Mouse (Mus musculus) urinary bladder, postnatal 10 days (tissue): ENCODE measurements around the gene Pbx2.
A peak's percentile ranks its signal among the peaks of the same experiment; 100 is the strongest.

Experiments used
- DNase-seq: peaks from one replicate; pipeline ENCODE4 v3.0.0; 2022; ENCODE audit warnings: low spot score

Pbx2 gene

GRCm38 (mm10) chr17:34629796-34630603, 38.9 kb downstream of the Pbx2 start:
- no peak for DNase-seq

- DNase-seq, result no peak
These were observed 39.8 kb downstream of the Pbx2 start for GRCm38 (mm10) chr17:34630761-34631301.

- DNase-seq, result no peak
These were observed 40.6 kb downstream of the Pbx2 start for GRCm38 (mm10) chr17:34631647-34632046.

GRCm38 (mm10) chr17:34632261-34632691, 41.2 kb downstream of the Pbx2 start:
- peak; percentile 46 for DNase-seq

GRCm38 (mm10) chr17:34635671-34636070, 44.6 kb downstream of the Pbx2 start:
- no peak for DNase-seq

- no peak for DNase-seq
These were observed 46.4 kb downstream of the Pbx2 start for GRCm38 (mm10) chr17:34637459-34637858.

- no peak for DNase-seq
These were observed 48.6 kb downstream of the Pbx2 start for GRCm38 (mm10) chr17:34639461-34640255.

- DNase-seq, result no peak
These were observed 49.9 kb downstream of the Pbx2 start for GRCm38 (mm10) chr17:34640778-34641601.

- DNase-seq, result no peak
These were observed 50.9 kb downstream of the Pbx2 start for GRCm38 (mm10) chr17:34641945-34642344.

GRCm38 (mm10) chr17:34643379-34643778, 52.3 kb downstream of the Pbx2 start:
- DNase-seq, result no peak

GRCm38 (mm10) chr17:34643944-34644343, 52.9 kb downstream of the Pbx2 start:
- DNase-seq, result no peak

GRCm38 (mm10) chr17:34644608-34645007, 53.5 kb downstream of the Pbx2 start, which contains the start of gene Fkbpl:
Fkbpl (plus strand) TSS chr17:34644764.
- DNase-seq, result peak; percentile 88

- DNase-seq, result no peak
These were observed 54.3 kb downstream of the Pbx2 start for GRCm38 (mm10) chr17:34645256-34645829.

GRCm38 (mm10) chr17:34645831-34646511, 54.9 kb downstream of the Pbx2 start:
- DNase-seq, result no peak
